Mouse (Mus musculus): Measurements from ENCODE around the gene Pde10a.

Pde10a gene

DNA sequence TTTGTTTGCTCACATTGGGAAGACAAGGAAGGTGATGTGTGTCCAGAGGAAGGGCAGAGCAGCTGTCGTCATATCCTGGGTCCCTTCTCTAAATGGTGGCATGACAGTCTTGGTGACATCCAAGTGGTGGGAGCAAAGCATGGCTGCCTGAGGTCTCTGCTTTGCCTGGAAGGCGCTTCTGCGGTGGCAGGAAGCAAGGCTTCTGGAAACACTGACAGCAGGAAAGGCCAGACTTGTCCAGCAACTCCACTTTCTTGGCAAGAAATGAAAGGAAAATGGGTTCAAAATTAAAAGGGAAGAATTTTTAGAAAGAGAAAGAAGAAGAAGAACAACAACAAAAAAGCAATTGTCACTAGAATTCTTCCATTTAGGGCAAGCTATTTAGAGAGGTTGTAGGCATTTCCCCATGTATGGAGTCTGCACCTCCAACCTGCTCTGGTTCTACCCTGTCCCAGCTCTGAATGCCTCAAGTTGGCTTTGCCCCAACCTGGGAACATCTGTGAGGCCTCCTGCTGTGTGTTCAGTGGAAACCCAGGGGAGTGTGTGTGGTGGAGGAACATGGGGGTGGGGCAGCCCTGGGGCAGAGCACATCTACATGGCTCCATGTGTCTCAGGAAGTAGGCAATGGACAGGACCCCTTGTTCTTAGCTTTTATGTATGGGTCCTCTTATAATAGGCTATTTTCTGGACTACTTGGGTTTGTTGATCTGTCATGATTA, 288.8 kb downstream of the Pde10a start:
- Histone ChIP-seq H3K36me3 (ENCODE audit: control insufficient read depth, insufficient read depth, low read length, poor library complexity, severe bottlenecking) (no peaks in the 10 kb centered on the region), H3K27me3 (ENCODE audit: control insufficient read depth, insufficient read depth, low read length, poor library complexity, severe bottlenecking) (no peaks in the 10 kb centered on the region)
- DNase-seq (ENCODE audit: low read depth, low spot score): no peak

DNA sequence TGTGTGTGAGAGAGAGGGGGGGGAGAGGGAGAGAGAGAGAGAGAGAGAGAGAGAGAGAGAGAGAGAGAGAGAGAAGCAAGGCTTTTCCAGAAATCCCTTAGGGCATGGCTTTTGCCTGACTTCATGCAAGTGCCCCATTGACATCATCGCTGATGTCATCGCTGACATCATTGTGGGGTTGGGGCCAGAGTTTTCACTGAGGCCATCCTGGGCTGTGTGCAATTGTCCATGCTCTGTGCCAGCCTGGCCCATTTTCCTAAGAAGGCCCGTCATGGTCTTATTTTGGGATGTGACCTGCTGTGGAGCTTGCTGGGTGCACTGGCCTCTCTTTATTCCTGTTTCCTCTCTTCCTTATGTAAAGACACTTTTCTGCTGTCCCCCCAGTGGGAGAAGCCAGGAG, 290.2 kb downstream of the Pde10a start:
- no peaks in the 10 kb centered on the region for H3K27me3 ChIP-seq (ENCODE audit: control insufficient read depth, insufficient read depth, low read length, poor library complexity, severe bottlenecking)
- DNase-seq (ENCODE audit: low read depth, low spot score): no peak
- H3K36me3 ChIP-seq (ENCODE audit: control insufficient read depth, insufficient read depth, low read length, poor library complexity, severe bottlenecking): no peaks in the 10 kb centered on the region

DNA sequence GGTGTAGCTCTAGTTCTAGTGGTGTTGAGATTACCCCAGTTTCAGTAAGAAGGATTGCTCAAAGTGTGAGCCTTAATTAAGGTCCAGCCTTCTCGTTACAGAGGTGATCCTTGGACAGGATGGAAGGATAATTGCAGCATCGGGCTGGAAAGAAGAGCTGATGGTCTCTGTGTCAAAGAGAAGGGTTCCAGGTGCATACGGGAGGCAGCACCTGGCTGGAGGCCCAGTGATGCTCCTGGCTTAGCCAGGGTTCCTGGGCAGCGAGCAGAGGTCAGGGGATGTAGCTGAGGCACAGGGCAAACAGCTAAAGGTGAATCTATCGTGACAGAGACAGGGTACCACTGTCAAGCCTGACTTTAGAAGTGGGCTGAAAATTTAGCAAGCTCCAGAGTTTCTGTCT, 290.7 kb downstream of the Pde10a start:
- Histone ChIP-seq H3K36me3 (ENCODE audit: control insufficient read depth, insufficient read depth, low read length, poor library complexity, severe bottlenecking) (no peaks in the 10 kb centered on the region), H3K27me3 (ENCODE audit: control insufficient read depth, insufficient read depth, low read length, poor library complexity, severe bottlenecking) (no peaks in the 10 kb centered on the region)
- no peak for DNase-seq (ENCODE audit: low read depth, low spot score)

DNA sequence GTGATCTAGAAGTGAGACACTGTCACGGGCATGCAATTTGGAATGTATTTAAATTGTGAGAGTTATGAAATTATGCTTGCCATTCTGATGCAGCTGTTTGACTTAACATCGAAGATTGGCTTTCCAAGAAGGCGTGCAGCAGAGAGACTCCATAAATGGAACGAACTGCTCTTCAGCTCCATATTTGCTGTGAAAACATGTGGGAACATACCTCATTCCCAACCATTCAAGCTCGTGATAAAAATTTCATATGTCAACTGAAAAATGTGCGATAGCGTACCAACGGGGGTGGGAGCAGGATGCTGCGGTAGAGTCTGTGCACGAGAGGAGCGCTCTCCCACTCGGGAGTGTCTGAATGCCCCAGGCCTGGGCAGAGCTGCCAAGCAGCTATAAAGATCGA, 293.5 kb downstream of the Pde10a start:
- Histone ChIP-seq H3K36me3 (ENCODE audit: control insufficient read depth, insufficient read depth, low read length, poor library complexity, severe bottlenecking) (no peaks in the 10 kb centered on the region), H3K27me3 (ENCODE audit: control insufficient read depth, insufficient read depth, low read length, poor library complexity, severe bottlenecking) (no peaks in the 10 kb centered on the region)
- DNase-seq (ENCODE audit: low read depth, low spot score): no peak

DNA sequence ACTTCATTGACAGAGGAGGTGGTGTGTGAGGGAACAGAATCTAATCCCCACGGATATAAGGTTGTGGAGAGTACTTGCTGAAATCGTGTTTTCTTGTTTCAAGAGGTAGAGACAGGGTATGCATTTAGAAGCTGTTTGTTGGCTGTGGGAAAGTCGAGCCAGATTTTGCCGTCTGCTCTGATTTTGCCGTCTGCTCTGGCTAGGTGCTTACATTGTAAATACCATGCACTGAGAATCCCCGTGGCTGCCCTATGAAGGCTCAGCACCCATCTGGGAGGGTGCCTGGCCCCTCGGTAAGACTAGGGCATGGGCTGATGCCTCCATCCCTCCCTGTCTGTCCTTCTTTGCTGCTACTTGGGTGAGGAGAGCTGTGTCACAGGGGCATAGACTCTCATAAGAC, 298.4 kb downstream of the Pde10a start:
- no peak for DNase-seq (ENCODE audit: low read depth, low spot score)
- Histone ChIP-seq H3K36me3 (ENCODE audit: control insufficient read depth, insufficient read depth, low read length, poor library complexity, severe bottlenecking) (no peaks in the 10 kb centered on the region), H3K27me3 (ENCODE audit: control insufficient read depth, insufficient read depth, low read length, poor library complexity, severe bottlenecking) (no peaks in the 10 kb centered on the region)

DNA sequence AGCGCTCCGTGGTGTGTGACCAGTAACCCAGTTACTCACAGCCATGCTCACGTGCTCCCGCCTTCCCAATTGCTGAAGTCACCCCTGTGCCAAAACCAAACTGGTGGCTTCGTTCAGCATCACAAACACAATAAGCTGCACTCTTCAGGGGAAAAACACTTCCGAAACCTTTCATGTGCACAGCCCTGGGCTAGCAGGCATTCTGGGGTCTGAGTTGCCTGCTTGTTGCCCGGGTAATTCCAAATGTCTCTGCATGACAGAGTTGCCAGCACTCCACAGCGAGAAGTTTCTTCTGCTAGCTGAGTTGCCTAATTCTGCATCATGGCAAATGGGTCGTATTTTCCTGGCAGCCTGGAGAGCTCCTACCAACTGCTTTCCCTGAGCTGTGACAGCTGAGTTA, 302.0 kb downstream of the Pde10a start:
- Histone ChIP-seq H3K27me3 (ENCODE audit: control insufficient read depth, insufficient read depth, low read length, poor library complexity, severe bottlenecking) (no peaks in the 10 kb centered on the region), H3K36me3 (ENCODE audit: control insufficient read depth, insufficient read depth, low read length, poor library complexity, severe bottlenecking) (no peaks in the 10 kb centered on the region)
- DNase-seq (ENCODE audit: low read depth, low spot score): no peak

DNA sequence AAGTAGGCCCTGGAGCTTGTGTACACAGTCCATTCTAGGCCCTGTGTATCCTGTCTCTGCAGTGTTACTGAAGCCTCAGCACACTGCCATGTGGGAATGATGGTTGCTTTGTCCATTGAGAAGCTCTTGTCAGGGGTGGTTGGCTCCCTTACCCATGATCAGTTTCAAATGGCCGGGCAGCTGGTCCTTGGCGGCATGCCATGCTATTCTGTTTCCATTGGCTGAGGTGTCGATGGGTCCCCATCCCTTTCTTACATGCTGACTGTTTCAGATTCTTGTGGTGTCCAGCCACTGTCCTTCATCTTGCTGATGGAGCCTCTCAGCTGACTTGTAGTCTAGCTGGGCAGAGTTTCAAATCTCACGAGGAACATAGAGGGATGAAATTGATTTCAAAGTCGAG, 305.8 kb downstream of the Pde10a start:
- Histone ChIP-seq H3K27me3 (ENCODE audit: control insufficient read depth, insufficient read depth, low read length, poor library complexity, severe bottlenecking) (no peaks in the 10 kb centered on the region), H3K36me3 (ENCODE audit: control insufficient read depth, insufficient read depth, low read length, poor library complexity, severe bottlenecking) (no peaks in the 10 kb centered on the region)
- DNase-seq (ENCODE audit: low read depth, low spot score): no peak

DNA sequence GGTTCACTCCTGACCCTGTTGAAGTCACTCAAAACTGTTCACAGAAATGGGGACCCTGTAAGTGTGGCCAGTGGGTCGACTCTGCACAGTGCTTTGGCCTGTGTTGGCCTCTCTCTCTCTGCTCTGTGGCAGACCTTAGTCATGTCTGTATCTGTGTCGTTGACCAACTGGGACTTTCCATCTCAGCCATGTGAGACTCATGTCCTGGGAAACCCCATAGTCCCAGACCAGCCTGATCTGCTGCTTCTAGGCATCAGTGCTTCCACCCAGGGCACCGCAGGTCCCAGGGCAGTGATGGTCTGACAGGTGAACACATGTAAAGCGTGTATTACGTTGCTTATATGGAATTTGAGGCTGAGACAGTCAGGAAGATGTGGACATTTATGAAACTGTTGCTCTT, 311.1 kb downstream of the Pde10a start:
- Histone ChIP-seq H3K27me3 (ENCODE audit: control insufficient read depth, insufficient read depth, low read length, poor library complexity, severe bottlenecking) (no peaks in the 10 kb centered on the region), H3K36me3 (ENCODE audit: control insufficient read depth, insufficient read depth, low read length, poor library complexity, severe bottlenecking) (no peaks in the 10 kb centered on the region)
- DNase-seq (ENCODE audit: low read depth, low spot score): no peak

DNA sequence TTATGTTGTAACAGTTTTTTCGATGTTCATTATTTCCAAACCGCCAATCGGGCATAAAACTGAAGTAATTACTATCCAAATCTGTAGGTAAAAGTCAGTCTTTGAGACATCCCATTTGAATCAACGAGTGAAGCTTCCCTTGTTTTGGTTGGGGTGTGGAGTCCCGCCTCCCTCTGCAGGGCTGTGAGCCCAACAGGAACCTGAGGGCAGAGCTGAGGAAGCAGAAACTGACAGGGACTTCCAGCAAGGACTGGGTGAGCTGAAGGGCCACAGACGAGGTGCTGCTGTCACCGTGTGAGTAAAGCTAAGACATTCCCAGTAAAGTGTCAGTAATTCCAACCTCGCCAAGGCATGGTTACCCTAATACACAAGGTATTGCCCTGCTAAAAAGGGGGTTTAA, 313.1 kb downstream of the Pde10a start:
- no peaks in the 10 kb centered on the region for H3K36me3 ChIP-seq (ENCODE audit: control insufficient read depth, insufficient read depth, low read length, poor library complexity, severe bottlenecking)
- no peak for DNase-seq (ENCODE audit: low read depth, low spot score)
- no peaks in the 10 kb centered on the region for H3K27me3 ChIP-seq (ENCODE audit: control insufficient read depth, insufficient read depth, low read length, poor library complexity, severe bottlenecking)

DNA sequence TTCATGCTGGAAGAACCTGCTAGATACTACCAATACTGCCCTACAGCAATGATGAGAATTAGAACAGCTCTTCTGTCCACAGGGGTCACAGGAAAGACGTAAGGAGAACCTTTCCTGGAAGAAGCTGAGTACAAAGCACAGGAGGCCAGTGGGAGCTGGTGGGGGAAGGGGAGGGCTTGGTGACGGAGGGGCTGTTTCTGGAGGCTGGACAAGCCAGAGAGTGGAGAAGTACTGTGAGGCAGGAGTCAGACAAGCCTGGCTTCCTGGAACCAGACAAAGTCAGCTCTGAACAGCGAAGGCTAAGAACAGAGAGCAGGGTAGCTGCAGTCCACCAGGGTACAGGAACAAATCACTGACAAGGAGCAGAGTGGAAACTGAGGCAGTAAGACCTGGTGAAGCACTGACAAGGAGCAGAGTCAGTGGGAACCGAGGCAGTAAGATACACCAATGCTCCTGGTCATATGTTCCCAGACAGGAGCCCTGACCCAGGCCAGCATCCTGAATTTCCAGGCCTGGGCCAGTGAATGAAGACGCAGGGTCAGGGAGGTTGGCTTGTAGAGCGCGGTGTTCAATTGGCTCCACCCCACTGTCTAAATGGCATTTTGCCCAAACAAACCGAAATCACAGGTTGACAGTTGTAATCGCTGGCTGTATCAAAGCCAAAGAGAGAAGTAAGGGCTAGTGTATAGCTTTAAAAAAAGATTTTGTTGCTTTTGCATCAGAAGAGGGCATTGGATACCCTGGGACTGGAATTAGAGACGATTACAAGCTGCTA, 314.3 kb downstream of the Pde10a start:
- DNase-seq (ENCODE audit: low read depth, low spot score): no peak
- no peaks in the 10 kb centered on the region for H3K36me3 ChIP-seq (ENCODE audit: control insufficient read depth, insufficient read depth, low read length, poor library complexity, severe bottlenecking)
- H3K27me3 ChIP-seq (ENCODE audit: control insufficient read depth, insufficient read depth, low read length, poor library complexity, severe bottlenecking): no peaks in the 10 kb centered on the region

DNA sequence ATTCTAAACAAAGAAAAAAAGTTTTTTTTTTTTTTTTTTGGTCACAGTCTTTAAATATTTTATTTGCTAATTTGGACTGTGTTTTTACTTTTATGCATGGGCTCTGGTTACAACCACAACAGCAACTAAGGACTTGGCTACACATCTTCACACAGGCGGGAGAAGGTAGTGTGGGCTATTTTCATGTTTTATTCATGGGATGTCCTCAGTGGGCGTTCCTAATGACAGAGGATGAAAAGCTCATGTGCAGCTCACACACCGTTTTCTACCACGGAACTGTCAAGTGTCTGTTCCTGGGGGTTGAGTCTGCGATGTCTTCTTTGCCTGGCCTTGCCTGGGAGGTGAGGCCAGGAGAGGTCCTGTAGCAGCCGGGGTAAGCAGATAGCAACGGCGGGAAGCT, 315.9 kb downstream of the Pde10a start:
- no peak for DNase-seq (ENCODE audit: low read depth, low spot score)
- Histone ChIP-seq H3K36me3 (ENCODE audit: control insufficient read depth, insufficient read depth, low read length, poor library complexity, severe bottlenecking) (no peaks in the 10 kb centered on the region), H3K27me3 (ENCODE audit: control insufficient read depth, insufficient read depth, low read length, poor library complexity, severe bottlenecking) (no peaks in the 10 kb centered on the region)

DNA sequence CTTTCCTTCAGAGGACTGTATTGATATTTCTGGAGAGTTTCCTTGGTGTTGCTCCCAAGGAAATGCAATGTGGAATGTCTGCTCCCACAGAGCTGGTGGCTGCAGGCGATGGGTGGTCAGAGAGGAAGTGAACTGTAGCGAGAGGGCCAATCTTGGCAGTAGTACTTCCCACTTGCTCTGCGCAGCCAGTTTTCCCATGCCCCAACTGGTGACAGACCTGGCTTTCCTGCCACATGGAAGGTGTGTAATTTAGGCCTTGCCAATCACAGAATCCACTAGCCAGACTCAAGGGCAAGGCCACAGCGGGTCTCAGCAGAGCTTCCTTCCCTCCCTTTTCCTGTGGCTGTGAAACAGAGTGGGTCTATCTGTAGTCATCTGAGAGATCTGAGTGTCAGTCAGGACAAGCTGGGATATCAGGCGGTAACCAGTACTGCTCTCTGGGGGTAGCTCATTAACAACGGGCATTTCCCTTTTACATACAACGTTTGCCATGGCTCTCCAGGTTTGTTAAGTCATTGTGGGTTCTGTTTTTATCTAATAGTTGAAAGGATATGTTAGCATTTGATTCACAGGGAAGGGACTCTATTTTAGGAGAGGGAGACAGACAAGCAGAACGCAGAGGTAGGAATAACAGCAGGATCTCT, 316.8 kb downstream of the Pde10a start:
- Histone ChIP-seq H3K27me3 (ENCODE audit: control insufficient read depth, insufficient read depth, low read length, poor library complexity, severe bottlenecking) (no peaks in the 10 kb centered on the region), H3K36me3 (ENCODE audit: control insufficient read depth, insufficient read depth, low read length, poor library complexity, severe bottlenecking) (no peaks in the 10 kb centered on the region)
- DNase-seq (ENCODE audit: low read depth, low spot score): no peak

DNA sequence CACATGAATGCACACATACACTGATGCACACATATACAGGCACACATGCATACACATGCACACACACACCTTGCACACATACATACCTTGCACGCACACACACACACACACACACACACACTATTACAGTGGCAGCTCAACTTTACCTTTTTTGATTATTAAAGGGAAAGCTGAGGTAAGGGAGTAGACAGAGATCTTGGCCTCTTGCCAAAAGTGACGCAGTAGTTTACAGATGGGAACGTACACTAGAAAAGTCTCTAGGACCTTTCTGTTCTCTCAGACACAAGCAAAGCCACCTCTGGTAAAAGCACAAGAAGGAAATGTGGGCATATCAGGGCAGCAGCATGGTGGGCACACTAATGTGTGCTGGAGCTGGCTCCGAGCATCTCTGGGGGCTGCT, 317.5 kb downstream of the Pde10a start:
- no peak for DNase-seq (ENCODE audit: low read depth, low spot score)
- no peaks in the 10 kb centered on the region for H3K36me3 ChIP-seq (ENCODE audit: control insufficient read depth, insufficient read depth, low read length, poor library complexity, severe bottlenecking)

DNA sequence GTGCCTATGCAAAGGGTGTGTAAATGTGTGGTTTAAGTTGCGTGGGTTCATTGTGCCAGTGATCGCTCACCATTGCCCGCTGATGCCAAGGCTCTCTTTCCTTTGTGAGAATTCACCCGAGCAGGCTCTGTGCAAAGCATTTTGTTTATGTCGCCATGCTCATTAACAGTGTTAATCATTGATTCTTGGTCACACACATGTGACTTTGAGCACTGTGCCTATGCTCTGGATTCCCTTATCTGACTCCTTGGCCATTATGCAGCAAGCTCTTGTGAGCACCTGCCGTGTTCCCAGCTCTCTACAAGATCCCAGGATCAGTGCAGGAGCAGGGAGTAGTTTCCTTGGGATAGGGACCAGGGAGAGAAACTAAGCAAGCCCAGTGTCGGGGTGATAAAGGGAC, 318.8 kb downstream of the Pde10a start:
- Histone ChIP-seq H3K27me3 (ENCODE audit: control insufficient read depth, insufficient read depth, low read length, poor library complexity, severe bottlenecking) (no peaks in the 10 kb centered on the region), H3K36me3 (ENCODE audit: control insufficient read depth, insufficient read depth, low read length, poor library complexity, severe bottlenecking) (no peaks in the 10 kb centered on the region)
- no peak for DNase-seq (ENCODE audit: low read depth, low spot score)

More for the DNA sequence above, 317.5 kb downstream of the Pde10a start:
- no peaks in the 10 kb centered on the region for H3K27me3 ChIP-seq (ENCODE audit: control insufficient read depth, insufficient read depth, low read length, poor library complexity, severe bottlenecking)

DNA sequence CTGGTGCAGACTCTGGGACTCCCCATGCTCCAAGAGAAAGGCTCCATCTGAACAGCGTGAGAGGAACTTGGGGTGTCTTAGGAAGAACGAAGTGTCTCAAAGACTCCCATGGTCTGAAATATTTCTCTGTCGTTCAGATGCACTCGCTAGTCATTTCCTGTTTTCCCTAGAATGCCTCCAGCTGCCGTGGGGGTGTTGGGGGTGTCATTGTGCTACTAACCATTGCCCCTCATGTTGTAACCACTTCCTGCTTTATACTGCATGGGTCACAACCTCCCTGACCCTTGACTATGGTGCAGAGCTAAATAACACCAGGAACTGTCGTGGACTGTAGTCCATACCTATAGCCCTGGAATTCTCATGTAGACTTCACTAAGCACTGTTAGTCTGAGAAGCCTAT, 321.3 kb downstream of the Pde10a start:
- DNase-seq (ENCODE audit: low read depth, low spot score): peak; percentile 6
- no peaks in the 10 kb centered on the region for H3K36me3 ChIP-seq (ENCODE audit: control insufficient read depth, insufficient read depth, low read length, poor library complexity, severe bottlenecking)
- no peaks in the 10 kb centered on the region for H3K27me3 ChIP-seq (ENCODE audit: control insufficient read depth, insufficient read depth, low read length, poor library complexity, severe bottlenecking)
